Mouse (Mus musculus) neural tube, embryonic 15.5 days (tissue): ENCODE measurements around the gene Adamts8. TPM values are rescaled to one million over a fixed set of nuclear protein-coding genes. Genes with fewer than 3 reads are reported as not detected.

ENCODE experiments used
- ATAC-seq: fragments of 200-750 bp; cut with Nextera tagmentation; 2 replicates; pipeline ENCODE4 v1.8.0; 2017; ENCODE audit warnings: mild to moderate bottlenecking, moderate TSS enrichment, moderate library complexity; ENCODE audit not compliant: low FRiP score
- H3K27ac ChIP-seq: fragments of 300-500 bp; sonication (generic); replicated peaks from 2 replicates; pipeline ENCODE4 v1.5.1; 2015; ENCODE audit warnings: mild to moderate bottlenecking, inconsistent platforms
- H3K27me3 ChIP-seq: fragments of 300-500 bp; sonication (generic); replicated peaks from 2 replicates; pipeline ENCODE4 v1.6.1; 2015; ENCODE audit warnings: inconsistent platforms
- H3K36me3 ChIP-seq: fragments of 300-500 bp; sonication (generic); 2 replicates; pipeline ENCODE4 v1.6.1; 2015; ENCODE audit warnings: inconsistent platforms
- H3K4me1 ChIP-seq: fragments of 300-500 bp; sonication (generic); 2 replicates; pipeline ENCODE4 v1.6.1; 2015; ENCODE audit warnings: inconsistent platforms
- H3K4me2 ChIP-seq: fragments of 300-500 bp; sonication (generic); 2 replicates; pipeline ENCODE4 v1.6.1; 2015; ENCODE audit warnings: inconsistent platforms, mild to moderate bottlenecking, moderate library complexity
- H3K4me3 ChIP-seq: fragments of 300-500 bp; sonication (generic); replicated peaks from 2 replicates; pipeline ENCODE4 v1.5.1; 2015; ENCODE audit warnings: mild to moderate bottlenecking, inconsistent platforms
- H3K9ac ChIP-seq: fragments of 300-500 bp; sonication (generic); replicated peaks from 2 replicates; pipeline ENCODE4 v1.6.1; 2015; ENCODE audit warnings: mild to moderate bottlenecking, inconsistent platforms
- H3K9me3 ChIP-seq: fragments of 300-500 bp; sonication (generic); replicated peaks from 2 replicates; pipeline ENCODE4 v1.6.1; 2016; ENCODE audit warnings: inconsistent platforms
- WGBS: fragments of 180-500 bp; shearing (Covaris S2); methylation state at CpG from one replicate; pipeline ENCODE4 v1.1.7; 2015; ENCODE audit warnings: mixed read lengths; 5-methylcytosine and 5-hydroxymethylcytosine counted together
- polyA plus RNA-seq: library from polyadenylated mRNA; unstranded; fragments of >200 nt; fragmentation: Nextera tagmentation; extraction: Ambion mirVana; gene quantifications from 2 replicates; pipeline ENCODE4 v1.2.1, GENCODE M21; 2015

Adamts8 gene
- polyA plus RNA-seq, 1 experiment from 2014 or later, result 2.6 TPM

DNA sequence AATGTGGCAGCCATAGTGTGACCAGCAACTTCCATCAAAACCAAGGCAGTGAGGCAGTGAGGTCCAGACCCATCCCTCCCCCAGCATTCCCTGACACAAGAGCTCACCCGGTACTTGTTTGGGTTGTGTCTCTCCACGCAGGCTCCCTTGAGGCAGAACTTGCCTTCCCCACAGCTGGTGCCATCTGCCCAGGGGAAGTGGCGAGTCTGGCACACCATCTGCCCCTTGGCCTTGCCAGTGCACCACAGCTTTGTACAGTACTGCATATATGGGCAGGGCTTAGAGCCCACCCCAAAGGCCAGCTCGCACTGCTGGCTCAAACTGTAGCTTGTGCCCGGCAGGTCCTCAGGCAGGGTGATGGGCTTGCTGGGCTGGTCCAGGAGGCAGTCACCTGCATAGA, 31.9 kb upstream of the Adamts8 start:
- Histone ChIP-seq H3K27ac (no peak overlapping the region), H3K9me3 (no peaks in the 10 kb centered on the region), H3K9ac (no peak overlapping the region), H3K4me3 (no peak overlapping the region), H3K36me3 (no peaks in the 10 kb centered on the region), H3K4me1 (no peaks in the 10 kb centered on the region), H3K4me2 (no peak overlapping the region), H3K27me3 (no peaks in the 10 kb centered on the region)
- 85% methylated on average over 5 of the region's 5 CpGs for WGBS
- no peak for ATAC-seq

DNA sequence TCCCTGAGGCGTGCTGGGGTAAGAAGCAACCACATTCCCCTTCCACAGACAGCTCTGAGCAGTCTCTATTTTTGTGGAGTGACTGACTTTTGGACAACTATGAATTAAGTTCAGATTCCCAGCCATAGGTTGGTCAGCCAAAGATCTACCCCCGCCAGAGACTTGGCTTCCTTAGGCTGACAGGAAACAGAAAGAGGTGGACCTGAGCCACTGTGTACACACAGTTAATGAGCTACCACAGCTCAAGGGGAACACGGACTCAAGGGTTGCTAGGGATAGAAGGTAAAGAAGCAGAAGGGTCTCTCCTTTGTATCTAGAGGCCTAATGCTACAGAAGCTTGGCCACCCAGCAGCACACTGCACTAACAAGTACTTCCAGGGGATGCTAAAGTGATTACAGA, 30.2 kb upstream of the Adamts8 start:
- no peaks in the 10 kb centered on the region for H3K36me3 ChIP-seq
- no peak overlapping the region for H3K27ac ChIP-seq
- no peaks in the 10 kb centered on the region for H3K27me3 ChIP-seq
- 84% methylated on average over 3 of the region's 3 CpGs for WGBS
- no peak for ATAC-seq
- no peaks in the 10 kb centered on the region for H3K9me3 ChIP-seq
- 0 out of 2 replicates have a peak, but pooled peaks cover 3% of the 10 kb centered on the region for H3K4me1 ChIP-seq
- H3K4me2 ChIP-seq, result no peak overlapping the region
- no peak overlapping the region for H3K4me3 ChIP-seq
- H3K9ac ChIP-seq, result no peak overlapping the region

DNA sequence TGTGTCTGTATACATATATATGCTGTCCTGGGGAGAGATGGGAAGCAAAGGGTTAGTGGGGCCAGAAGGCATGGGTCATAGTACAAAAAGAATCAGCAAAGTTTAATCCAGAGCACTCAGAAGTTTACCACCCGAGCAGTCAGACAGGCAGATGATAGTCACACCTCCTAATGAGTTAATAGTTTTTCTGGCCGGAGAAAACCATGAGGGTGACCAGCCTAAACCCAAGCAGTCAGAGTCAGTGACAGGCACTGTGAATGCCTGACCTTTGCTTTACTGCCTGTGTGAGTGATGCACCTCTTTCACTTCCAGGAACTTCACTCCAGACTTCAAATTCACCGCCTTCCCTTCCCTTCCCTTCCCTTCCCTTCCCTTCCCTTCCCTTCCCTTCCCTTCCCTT, 28.9 kb upstream of the Adamts8 start:
- no peak overlapping the region for H3K4me2 ChIP-seq
- no peaks in the 10 kb centered on the region for H3K36me3 ChIP-seq
- no peak overlapping the region for H3K27ac ChIP-seq
- no peak overlapping the region for H3K4me3 ChIP-seq
- 65% methylated on average over 3 of the region's 3 CpGs for WGBS
- no peaks in the 10 kb centered on the region for H3K27me3 ChIP-seq
- peaks cover 6% of the 10 kb centered on the region for H3K4me1 ChIP-seq
- H3K9ac ChIP-seq, result no peak overlapping the region
- no peaks in the 10 kb centered on the region for H3K9me3 ChIP-seq
- ATAC-seq, result no peak

DNA sequence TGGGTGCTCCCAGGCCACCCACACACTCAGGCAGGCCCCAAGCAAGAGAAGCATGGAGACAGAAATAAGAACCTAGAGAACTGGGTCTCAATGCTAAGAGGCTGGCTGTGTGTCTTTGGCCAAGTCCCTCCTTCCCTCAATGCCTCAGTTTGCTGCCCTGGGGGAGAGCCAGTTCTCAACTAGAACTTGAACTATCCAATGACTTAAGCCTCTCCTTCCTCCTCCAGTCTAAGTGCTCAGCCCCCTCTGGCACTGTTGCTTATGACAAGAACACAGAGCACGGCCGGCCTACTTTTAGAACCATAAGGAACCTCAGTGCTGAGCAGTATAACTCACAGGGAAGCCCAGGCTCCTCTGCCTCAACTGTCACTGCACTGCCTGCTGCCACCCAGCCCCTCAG, 28.1 kb upstream of the Adamts8 start:
- Histone ChIP-seq H3K4me2 (no peak overlapping the region), H3K27ac (no peak overlapping the region), H3K36me3 (no peaks in the 10 kb centered on the region), H3K4me3 (no peak overlapping the region), H3K9ac (no peak overlapping the region), H3K27me3 (no peaks in the 10 kb centered on the region), H3K9me3 (no peaks in the 10 kb centered on the region), H3K4me1 (peaks cover 15% of the 10 kb centered on the region)
- 92% methylated on average over 2 of the region's 2 CpGs for WGBS
- ATAC-seq, result no peak

DNA sequence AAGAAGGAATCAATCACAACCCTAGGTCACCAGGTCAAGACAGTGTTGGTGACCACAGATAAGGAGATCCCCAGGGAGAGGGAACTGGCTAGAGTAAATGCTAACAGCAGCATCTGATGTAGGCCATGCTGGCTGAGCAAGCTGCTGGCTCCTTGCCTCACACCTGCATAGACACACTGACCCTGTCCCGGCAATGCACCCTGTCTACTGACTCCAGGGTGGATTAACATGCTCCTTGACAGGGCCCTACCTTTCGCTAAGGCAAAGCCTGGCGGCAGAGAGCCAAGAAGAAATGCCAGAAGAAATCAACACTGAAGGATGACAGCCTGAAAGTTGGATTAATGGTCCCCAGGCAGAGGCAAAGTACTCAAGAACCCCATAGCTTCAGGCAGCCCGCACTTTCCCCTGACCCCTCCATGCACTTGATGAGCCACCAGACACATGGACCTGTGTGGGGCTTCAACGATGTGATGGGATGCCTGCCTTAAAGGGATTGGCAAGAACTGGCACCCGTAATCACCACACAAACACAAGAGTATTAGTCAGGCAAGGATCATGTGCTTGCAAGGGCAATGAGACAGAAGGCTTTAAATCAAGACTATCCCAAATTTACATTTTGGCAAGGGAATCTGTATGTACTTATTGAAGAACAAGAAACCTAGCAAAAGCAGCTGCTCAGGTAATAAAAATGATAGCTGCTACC, 25.9 kb upstream of the Adamts8 start:
- Histone ChIP-seq H3K9ac (no peak overlapping the region), H3K4me1 (peaks cover 31% of the 10 kb centered on the region), H3K4me2 (no peak overlapping the region), H3K27ac (no peak overlapping the region), H3K27me3 (peaks cover 13% of the 10 kb centered on the region), H3K9me3 (no peaks in the 10 kb centered on the region), H3K4me3 (no peak overlapping the region), H3K36me3 (no peaks in the 10 kb centered on the region)
- no peak for ATAC-seq
- 89% methylated on average over 6 of the region's 6 CpGs for WGBS

DNA sequence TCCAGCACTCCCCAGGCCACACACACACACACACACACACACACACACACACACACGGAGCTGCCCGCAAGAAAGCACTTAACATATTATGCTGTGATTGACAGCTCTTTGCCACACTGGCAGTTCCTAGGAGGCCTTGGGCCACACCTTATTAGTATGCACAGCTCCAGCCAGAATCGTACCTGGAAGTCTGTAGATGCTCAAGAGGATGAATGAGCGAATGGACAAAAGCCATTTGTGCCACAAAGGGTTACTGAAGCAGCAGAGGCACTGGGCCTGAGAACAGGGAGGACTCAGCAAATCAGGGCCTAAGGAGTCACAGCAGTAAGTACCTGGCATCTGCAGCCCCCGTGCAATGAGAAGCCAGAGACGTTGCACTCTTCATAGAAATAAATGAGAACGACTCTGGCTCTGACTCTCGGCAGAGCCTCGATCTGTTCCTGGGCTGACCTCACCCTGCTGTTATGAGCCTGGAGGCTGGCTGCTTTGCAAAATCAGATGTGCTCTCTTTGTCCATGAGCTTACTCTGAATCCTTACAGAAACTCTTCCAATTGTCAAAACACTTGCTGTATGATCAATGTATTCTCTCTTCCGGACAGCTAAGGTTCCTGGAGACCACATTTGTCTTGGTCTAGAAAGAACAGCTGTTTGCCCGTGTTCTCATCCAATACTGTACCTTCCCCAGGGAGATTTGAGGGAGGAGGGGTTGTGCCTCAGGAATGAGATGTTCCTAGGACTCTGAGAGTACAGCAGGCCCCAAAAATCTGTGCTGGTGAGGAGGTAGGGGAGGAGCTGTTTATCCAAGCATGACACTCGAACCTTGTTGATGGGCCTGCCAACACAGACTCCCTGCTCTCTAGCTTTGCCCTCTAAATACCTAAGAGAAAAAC, 23.7 kb upstream of the Adamts8 start:
- H3K27ac ChIP-seq, result peak overlapping the region; percentile 33; the same call in 1 of the 2 replicates
- no peak for ATAC-seq
- no peaks in the 10 kb centered on the region for H3K36me3 ChIP-seq
- peak overlapping the region; percentile 3; the same call in 1 of the 2 replicates for H3K4me3 ChIP-seq
- peaks cover 21% of the 10 kb centered on the region for H3K27me3 ChIP-seq
- H3K9me3 ChIP-seq, result no peaks in the 10 kb centered on the region
- H3K9ac ChIP-seq, result no peak overlapping the region
- 51% methylated on average over 12 of the region's 12 CpGs for WGBS
- peak overlapping the region; percentile 94 for H3K4me2 ChIP-seq
- H3K4me1 ChIP-seq, result peaks cover 46% of the 10 kb centered on the region

DNA sequence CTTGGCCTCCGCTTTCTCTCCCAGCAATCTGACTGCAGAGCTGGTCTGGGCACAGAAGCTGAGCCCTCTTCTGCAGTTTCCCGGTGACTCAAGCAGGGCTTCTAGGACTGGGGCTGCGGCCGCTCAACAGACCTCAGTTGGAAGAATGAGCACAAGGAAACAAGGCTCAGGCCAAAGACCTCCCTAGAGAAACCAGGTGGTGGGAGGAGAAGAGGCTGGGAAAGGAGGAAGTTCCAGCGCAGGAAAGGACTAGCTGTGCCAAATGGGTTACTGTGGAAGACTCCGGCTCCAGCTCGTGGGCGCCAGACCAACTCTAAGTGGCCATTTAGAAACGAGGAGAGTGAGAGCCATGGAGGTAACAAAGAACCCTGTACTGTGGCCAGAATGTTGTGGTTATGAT, 22.7 kb upstream of the Adamts8 start:
- peak overlapping the region; percentile 94 for H3K4me2 ChIP-seq
- WGBS, result 89% methylated on average over 9 of the region's 9 CpGs
- H3K9me3 ChIP-seq, result no peaks in the 10 kb centered on the region
- no peaks in the 10 kb centered on the region for H3K36me3 ChIP-seq
- no peak overlapping the region for H3K27ac ChIP-seq
- ATAC-seq, result no peak
- no peak overlapping the region for H3K9ac ChIP-seq
- H3K27me3 ChIP-seq, result peaks cover 21% of the 10 kb centered on the region
- peak overlapping the region; percentile 10; the same call in 1 of the 2 replicates for H3K4me3 ChIP-seq
- peaks cover 46% of the 10 kb centered on the region for H3K4me1 ChIP-seq

DNA sequence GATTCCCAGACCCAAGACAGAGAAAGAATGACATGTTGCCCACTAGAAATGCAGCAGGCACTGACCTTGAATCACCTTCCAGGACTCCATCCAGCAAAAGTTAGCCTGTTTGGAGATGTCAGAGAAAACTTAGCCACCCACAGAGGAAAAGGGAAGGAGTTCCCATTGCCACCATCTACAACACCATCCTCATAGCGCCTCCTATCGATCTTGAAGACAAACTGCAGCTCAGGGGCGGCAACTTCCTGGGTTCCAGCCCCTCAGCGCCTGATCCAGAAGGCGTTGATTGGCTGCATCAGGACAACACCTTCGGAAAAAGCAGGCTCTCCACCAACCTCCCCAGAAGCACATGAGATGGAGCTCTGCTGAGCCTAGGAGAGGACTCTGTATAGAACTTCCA, 21.6 kb upstream of the Adamts8 start:
- WGBS, result 23% methylated on average over 6 of the region's 6 CpGs
- Histone ChIP-seq H3K27ac (no peak overlapping the region), H3K4me2 (peak overlapping the region; percentile 94), H3K4me1 (peaks cover 46% of the 10 kb centered on the region), H3K9ac (no peak overlapping the region), H3K9me3 (no peaks in the 10 kb centered on the region), H3K36me3 (no peaks in the 10 kb centered on the region), H3K4me3 (peak overlapping the region; percentile 65), H3K27me3 (peaks cover 21% of the 10 kb centered on the region)
- ATAC-seq, result no peak

DNA sequence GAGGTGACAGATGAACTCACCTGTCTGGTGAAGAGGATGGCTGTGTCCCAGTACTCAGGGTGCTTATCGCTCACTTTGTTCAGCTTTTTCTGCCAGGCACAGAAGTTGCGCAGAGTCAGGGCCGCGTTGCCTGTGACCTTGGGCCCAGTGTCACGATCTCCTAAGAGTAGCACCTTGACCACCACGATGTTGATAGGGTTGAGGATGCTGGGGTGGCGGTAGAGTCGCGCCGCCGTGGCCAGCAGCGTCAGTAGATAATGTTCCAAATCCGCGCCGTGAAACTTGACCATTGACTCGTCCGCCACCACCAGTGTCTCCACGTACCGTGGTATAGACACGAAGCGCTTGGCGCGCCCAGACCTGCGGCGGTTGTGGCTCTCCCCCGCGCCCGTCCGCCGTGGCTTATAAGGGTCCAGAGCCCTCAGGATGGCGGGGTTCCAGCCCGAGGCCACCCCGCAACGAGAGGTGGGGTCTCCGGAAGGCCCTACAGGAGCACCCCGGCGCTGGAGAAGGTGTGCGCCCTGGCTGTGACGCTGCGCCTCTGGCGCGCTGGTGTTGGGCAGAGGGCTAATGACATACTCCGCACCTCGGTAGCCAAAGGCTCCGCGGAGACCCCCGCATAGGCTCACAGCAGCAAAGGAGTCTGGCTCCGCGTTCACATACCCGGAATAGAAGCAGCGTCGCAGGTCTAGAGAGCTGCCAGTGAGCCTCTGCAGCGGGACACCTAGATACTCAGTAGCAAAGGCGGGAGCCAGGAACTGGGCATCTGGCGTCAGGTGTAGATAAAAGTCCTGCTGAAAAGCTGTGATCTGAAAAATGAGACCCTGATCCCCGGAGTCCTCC, 20.9 kb upstream of the Adamts8 start:
- Histone ChIP-seq H3K36me3 (no peaks in the 10 kb centered on the region), H3K4me2 (peak overlapping the region; percentile 94), H3K4me1 (peaks cover 42% of the 10 kb centered on the region), H3K9me3 (no peaks in the 10 kb centered on the region), H3K27ac (no peak overlapping the region), H3K4me3 (peak overlapping the region; percentile 65), H3K9ac (peak overlapping the region; percentile 65), H3K27me3 (peaks cover 21% of the 10 kb centered on the region)
- peak; percentile 58; the same call in 1 of the 2 replicates for ATAC-seq
- 5% methylated on average over 56 of the region's 56 CpGs for WGBS

DNA sequence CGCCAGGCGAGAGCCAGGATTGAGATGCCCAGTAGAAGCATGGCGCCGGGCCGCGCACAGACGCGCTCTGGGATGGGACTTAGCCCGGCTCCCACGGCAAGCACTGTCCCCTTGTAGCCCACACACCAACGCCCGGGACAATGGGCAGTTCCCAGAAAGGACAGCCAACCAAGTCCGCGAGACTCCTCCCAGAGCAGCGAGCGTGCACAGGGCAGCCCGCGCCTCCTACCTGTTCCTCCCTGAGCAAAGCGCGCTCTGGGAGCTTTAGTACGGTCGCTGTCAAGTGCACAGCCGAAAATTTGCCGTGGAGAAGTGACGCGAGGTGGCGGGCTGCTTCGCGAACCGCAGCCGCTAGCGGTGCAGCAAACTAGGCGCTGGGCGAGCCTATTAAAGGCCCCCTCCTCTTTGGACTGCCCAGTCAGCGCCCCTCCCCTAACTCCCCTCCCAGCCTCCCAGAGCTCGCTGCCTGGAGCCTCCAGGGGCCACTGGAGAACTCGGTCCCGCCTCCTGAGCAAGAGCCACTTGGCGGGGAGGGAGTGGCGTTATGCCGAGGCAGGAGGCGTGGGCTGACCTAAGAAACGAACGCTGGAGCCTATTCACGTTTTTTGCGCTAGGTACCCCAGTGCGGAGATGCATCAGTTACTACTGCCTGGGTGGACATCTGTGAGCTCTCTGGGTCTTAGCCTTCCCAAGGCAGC, 20.0 kb upstream of the Adamts8 start, which contains the start of gene Adamts15:
Gene Adamts15 (minus strand): TSS at position 256 of the 698 bp plus-strand sequence.
- H3K27me3 ChIP-seq, result peaks cover 21% of the 10 kb centered on the region
- H3K9me3 ChIP-seq, result no peaks in the 10 kb centered on the region
- H3K36me3 ChIP-seq, result no peaks in the 10 kb centered on the region
- WGBS, result 0% methylated on average over 45 of the region's 47 CpGs
- H3K4me2 ChIP-seq, result peak within 1 kb of the TSS; percentile 94
- peak within 1 kb of the TSS; percentile 65 for H3K9ac ChIP-seq
- peak within 1 kb of the TSS; percentile 39; the same call in 1 of the 2 replicates for H3K27ac ChIP-seq
- ATAC-seq, result peak; percentile 84
- H3K4me3 ChIP-seq, result peak within 1 kb of the TSS; percentile 65
- peaks cover 42% of the 10 kb centered on the region for H3K4me1 ChIP-seq

DNA sequence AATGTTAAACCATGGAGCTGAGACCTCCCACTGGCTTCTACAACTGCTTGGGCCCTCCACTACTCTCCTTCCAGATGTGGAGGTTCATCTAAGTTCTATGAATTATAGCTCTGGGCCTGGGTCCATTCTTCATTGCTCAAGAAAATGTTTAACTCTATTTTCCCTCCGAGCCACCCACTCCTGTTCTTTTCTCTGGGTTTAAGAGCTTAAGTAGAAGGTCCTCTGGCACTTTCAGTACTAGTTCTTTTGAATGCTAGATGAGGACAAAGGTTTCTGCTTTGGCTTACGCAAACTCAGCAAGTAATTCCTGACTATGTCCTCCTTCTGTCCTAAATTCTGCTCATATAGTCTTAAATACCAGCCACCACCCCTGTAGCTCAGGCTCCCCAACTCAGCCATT, 13.6 kb upstream of the Adamts8 start:
- H3K9ac ChIP-seq, result no peak overlapping the region
- no peaks in the 10 kb centered on the region for H3K27me3 ChIP-seq
- H3K4me2 ChIP-seq, result no peak overlapping the region
- H3K4me1 ChIP-seq, result 0 out of 2 replicates have a peak, but pooled peaks cover 3% of the 10 kb centered on the region
- no peak overlapping the region for H3K27ac ChIP-seq
- WGBS, result 88% methylated on average over 2 of the region's 2 CpGs
- no peaks in the 10 kb centered on the region for H3K9me3 ChIP-seq
- ATAC-seq, result no peak
- no peak overlapping the region for H3K4me3 ChIP-seq
- no peaks in the 10 kb centered on the region for H3K36me3 ChIP-seq
